Mouse (Mus musculus): ENCODE measurements around the gene Shb.

GRCm38 (mm10) chr4:45578554-45579370, 46.5 kb upstream of the Shb start:
- TF ChIP-seq CTCF (IDR thresholded peaks at IDR 0.05; ENCODE audit: low read depth) (no peak), EP300 (optimal IDR thresholded peaks at IDR 0.05) (no peak)

Measured in stomach, postnatal 0 days (tissue).